Mouse (Mus musculus) stomach, embryonic 16.5 days (tissue): ENCODE results near the gene Elovl5. TPM values are rescaled to one million over a fixed set of nuclear protein-coding genes. Genes with fewer than 3 reads are reported as not detected.

Experiments
- ATAC-seq: fragments of 200-750 bp; cut with Nextera tagmentation; 2 replicates; pipeline ENCODE4 v1.8.0; 2017; ENCODE audit warnings: moderate number of reproducible peaks, moderate TSS enrichment; ENCODE audit not compliant: insufficient read depth, low FRiP score
- H3K27ac ChIP-seq: fragments of 300-500 bp; sonication (generic); 2 replicates; pipeline ENCODE4 v1.5.1; 2014; ENCODE audit warnings: low read length
- H3K27me3 ChIP-seq: fragments of 300-500 bp; sonication (generic); 2 replicates; pipeline ENCODE4 v1.6.1; 2014; ENCODE audit warnings: low read length, control low read depth, mixed read lengths; ENCODE audit not compliant: control insufficient read depth, insufficient read depth
- H3K36me3 ChIP-seq: fragments of 300-500 bp; sonication (generic); 2 replicates; pipeline ENCODE4 v1.6.1; 2014; ENCODE audit warnings: low read length; ENCODE audit not compliant: control insufficient read depth, insufficient read depth
- H3K4me1 ChIP-seq: fragments of 300-500 bp; sonication (generic); 2 replicates; pipeline ENCODE4 v1.6.1; 2014; ENCODE audit warnings: low read length, control low read depth, mixed read lengths; ENCODE audit not compliant: control insufficient read depth, insufficient read depth
- H3K4me2 ChIP-seq: fragments of 300-500 bp; sonication (generic); 2 replicates; pipeline ENCODE4 v1.6.1; 2014; ENCODE audit warnings: low read depth, low read length, mixed read lengths
- H3K4me3 ChIP-seq: fragments of 300-500 bp; sonication (generic); replicated peaks from 2 replicates; pipeline ENCODE4 v1.5.1; 2014; ENCODE audit warnings: mild to moderate bottlenecking, low read length
- H3K9ac ChIP-seq: fragments of 300-500 bp; sonication (generic); 2 replicates; pipeline ENCODE4 v1.6.1; 2014; ENCODE audit warnings: low read length
- H3K9me3 ChIP-seq: fragments of 300-500 bp; sonication (generic); replicated peaks from 2 replicates; pipeline ENCODE4 v1.6.1; 2016; ENCODE audit warnings: low read length, control low read depth; ENCODE audit not compliant: control insufficient read depth
- WGBS: fragments of 180-500 bp; shearing (Covaris S2); extraction: QIAGEN DNeasy Blood & Tissue Kit; methylation state at CpG from one replicate; pipeline ENCODE4 v1.1.7; 2014; 5-methylcytosine and 5-hydroxymethylcytosine counted together
- polyA plus RNA-seq: library from polyadenylated mRNA; unstranded; fragments of >200 nt; fragmentation: Nextera tagmentation; extraction: Ambion mirVana; gene quantifications from 2 replicates; pipeline ENCODE4 v1.2.1, GENCODE M21; 2015

The Elovl5 gene
- polyA plus RNA-seq, 1 experiment from 2014 or later = 67.6 TPM

DNA sequence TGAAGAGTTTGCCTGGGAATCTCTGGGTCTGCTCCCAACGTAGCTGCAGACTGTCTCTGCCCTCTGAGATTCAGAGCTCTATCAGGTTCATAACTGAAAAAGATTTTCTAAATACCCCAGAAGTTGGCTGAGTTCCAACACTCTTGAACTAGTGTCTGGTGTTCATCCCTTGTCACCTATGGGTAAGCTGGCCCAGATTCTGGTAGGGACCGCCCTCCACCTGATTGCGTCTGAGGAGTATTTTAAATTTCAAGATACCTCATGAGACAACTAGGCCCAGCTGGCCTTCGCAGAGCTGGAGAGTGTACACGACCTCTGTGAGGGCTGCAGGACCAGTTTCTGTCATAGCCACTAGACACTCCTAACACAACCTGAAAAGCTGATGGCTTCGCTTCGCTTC, 61.8 kb downstream of the Elovl5 start:
- Histone ChIP-seq H3K36me3 (peaks cover 4% of the 10 kb centered on the region; the same call in 1 of the 2 replicates), H3K4me1 (no peaks in the 10 kb centered on the region), H3K4me3 (no peak overlapping the region), H3K9ac (no peak overlapping the region), H3K27ac (no peak overlapping the region), H3K4me2 (no peak overlapping the region), H3K9me3 (no peaks in the 10 kb centered on the region), H3K27me3 (no peaks in the 10 kb centered on the region)
- 79% methylated on average over 7 of the region's 7 CpGs for whole genome bisulfite sequencing
- no peak for ATAC-seq

DNA sequence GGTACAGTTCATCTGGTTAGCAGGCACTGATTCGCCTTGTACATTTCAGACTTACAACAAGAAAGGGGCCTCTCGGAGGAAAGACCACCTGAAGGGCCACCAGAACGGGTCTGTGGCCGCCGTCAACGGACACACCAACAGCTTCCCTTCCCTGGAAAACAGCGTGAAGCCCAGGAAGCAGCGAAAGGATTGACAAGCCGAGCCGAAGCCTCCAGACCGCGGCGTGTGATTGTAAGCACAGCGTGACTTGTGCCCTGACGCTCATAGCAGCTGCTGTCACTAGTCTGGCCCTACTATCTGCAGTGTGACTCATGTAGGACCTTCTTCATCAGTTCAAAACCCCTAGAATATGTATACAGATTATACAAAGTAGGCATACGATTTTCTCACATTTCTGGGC, 65.5 kb downstream of the Elovl5 start:
- Histone ChIP-seq H3K36me3 (no peaks in the 10 kb centered on the region; the same call in 1 of the 2 replicates), H3K4me2 (no peak overlapping the region), H3K4me3 (no peak overlapping the region), H3K27ac (no peak overlapping the region), H3K4me1 (no peaks in the 10 kb centered on the region), H3K9ac (no peak overlapping the region), H3K27me3 (no peaks in the 10 kb centered on the region), H3K9me3 (no peaks in the 10 kb centered on the region)
- WGBS = 92% methylated on average over 16 of the region's 16 CpGs
- ATAC-seq = no peak

DNA sequence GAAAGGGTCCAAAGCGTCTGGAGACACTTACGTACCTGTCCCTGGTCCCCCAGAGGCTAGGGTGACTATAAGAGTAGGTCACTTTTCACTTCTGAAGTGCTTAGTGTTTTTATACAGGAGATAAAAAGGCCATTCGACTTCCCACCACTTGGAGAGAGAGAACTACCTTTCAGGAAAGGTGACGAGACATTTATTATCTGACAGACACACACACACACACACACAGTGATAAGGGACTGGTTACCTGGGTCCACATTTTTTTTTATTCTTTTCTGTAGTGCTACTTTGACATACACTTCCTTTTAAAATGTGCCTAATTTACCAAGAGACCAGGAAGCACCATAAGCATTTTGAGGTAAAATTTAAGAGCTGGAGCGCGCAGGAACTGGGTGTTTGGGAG, 66.4 kb downstream of the Elovl5 start:
- Histone ChIP-seq H3K4me3 (no peak overlapping the region), H3K9me3 (no peaks in the 10 kb centered on the region), H3K4me2 (no peak overlapping the region), H3K27ac (no peak overlapping the region), H3K27me3 (no peaks in the 10 kb centered on the region), H3K9ac (no peak overlapping the region), H3K36me3 (no peaks in the 10 kb centered on the region; the same call in 1 of the 2 replicates), H3K4me1 (no peaks in the 10 kb centered on the region)
- no peak for ATAC-seq
- 76% methylated on average over 6 of the region's 6 CpGs for WGBS

DNA sequence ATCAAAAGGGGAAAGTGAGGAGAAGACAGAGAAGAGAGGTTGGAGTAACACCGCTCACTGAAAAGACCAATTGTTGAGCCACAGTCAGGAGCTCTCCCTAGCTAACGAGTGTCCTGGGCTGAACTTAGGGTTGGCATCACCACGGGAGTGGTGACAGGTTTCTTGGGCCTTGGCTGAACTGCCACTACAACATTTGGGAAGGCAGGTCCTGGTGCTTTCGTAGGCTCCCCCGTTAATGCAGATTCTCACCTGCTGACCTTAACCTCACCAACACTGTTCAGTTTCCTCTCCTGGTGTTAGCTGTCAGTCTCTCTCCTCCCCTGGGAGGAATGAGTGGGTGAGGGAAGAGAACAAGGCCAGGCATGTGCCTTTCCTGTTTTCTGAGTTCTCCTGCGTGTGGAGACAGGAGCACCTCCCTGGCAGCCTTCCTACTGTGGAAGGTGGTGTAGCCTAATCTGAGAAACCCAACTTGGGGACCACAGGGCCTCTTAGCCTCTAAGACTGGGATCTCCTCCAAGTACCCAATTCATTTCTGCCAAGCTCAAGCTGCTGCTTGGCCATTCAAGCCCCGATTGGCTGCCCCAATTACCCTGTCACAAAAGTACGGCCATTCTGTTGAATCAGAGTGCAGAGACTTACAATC, 69.1 kb downstream of the Elovl5 start:
- no peaks in the 10 kb centered on the region for H3K9me3 ChIP-seq
- no peaks in the 10 kb centered on the region for H3K36me3 ChIP-seq
- peak overlapping the region; percentile 16; the same call in 1 of the 2 replicates for H3K27ac ChIP-seq
- ATAC-seq = peak; percentile 21; the same call in 1 of the 2 replicates
- H3K9ac ChIP-seq = no peak overlapping the region
- H3K4me2 ChIP-seq = no peak overlapping the region
- no peaks in the 10 kb centered on the region for H3K27me3 ChIP-seq
- no peak overlapping the region for H3K4me3 ChIP-seq
- H3K4me1 ChIP-seq = no peaks in the 10 kb centered on the region
- WGBS = 74% methylated on average over 8 of the region's 8 CpGs

DNA sequence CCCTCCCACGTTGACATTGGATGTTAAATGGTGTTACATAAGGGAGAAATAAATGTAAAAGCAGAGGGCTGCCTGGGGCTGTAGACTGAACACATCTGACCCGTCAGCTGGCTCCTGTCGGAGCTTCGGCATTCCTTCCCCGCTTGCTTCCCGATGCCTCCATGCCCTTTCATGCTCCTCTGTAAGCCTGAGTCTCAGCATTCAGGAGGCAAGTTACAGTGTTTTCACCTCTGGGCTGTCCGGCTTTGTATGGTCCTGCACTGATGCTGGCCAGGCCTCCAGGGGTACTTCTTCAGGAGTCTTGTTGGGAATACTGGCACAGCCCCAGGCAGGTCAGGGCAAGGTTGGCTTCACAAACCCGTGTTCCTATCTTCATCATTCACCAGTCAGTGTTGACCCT, 72.5 kb downstream of the Elovl5 start:
- 46% methylated on average over 8 of the region's 8 CpGs for WGBS

DNA sequence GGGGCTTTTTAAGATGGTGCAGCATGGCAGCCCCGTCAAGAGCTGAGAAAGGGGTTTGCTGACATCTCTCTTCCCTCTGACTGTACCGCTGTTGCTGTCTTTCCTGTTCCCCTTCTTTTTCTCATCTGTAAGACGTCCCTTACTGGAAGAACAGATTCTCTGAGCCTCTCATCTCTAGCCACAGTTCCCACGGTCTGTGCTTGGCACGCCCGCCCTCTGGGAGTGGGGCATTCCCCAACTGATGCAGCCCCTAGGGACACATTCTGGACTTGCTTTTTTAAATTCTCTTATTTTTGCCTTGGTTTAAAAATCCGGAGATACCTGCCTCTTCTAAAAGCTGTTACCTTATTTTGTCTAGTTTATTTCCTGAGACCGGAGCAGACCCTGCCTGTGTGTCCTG, 73.1 kb downstream of the Elovl5 start:
- H3K27me3 ChIP-seq = no peaks in the 10 kb centered on the region
- H3K4me2 ChIP-seq = no peak overlapping the region
- H3K36me3 ChIP-seq = no peaks in the 10 kb centered on the region
- no peak overlapping the region for H3K27ac ChIP-seq
- no peak overlapping the region for H3K9ac ChIP-seq
- 74% methylated on average over 8 of the region's 8 CpGs for WGBS
- no peaks in the 10 kb centered on the region for H3K9me3 ChIP-seq
- no peak for ATAC-seq
- no peak overlapping the region for H3K4me3 ChIP-seq
- no peaks in the 10 kb centered on the region for H3K4me1 ChIP-seq

More for the DNA sequence above, 72.5 kb downstream of the Elovl5 start:
- no peak for ATAC-seq
- H3K36me3 ChIP-seq = no peaks in the 10 kb centered on the region
- no peak overlapping the region for H3K4me3 ChIP-seq
- H3K4me1 ChIP-seq = no peaks in the 10 kb centered on the region
- no peak overlapping the region for H3K9ac ChIP-seq
- no peaks in the 10 kb centered on the region for H3K9me3 ChIP-seq
- H3K27ac ChIP-seq = no peak overlapping the region
- no peak overlapping the region for H3K4me2 ChIP-seq
- no peaks in the 10 kb centered on the region for H3K27me3 ChIP-seq

DNA sequence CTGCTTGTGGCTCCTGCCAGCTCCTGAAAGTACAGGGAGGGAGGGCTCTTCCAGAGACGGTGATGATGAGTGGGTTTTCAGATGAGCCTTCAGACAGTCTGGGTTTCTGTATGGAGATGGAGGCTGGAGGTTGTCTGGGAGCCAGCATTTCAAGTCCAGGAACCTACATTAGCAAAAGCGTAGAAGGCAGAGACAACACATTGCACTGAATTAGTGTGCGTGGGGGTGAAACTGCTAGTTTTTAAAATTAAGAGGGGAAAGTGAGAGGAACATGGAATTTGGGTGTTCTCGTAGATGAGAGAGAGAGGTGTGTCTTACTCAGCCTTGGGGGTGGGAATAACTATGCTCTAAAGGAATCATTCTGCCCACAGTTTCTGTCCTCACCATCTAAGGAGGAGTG, 74.5 kb downstream of the Elovl5 start:
- no peak overlapping the region for H3K4me2 ChIP-seq
- ATAC-seq = no peak
- no peak overlapping the region for H3K9ac ChIP-seq
- H3K36me3 ChIP-seq = no peaks in the 10 kb centered on the region
- 91% methylated on average over 4 of the region's 4 CpGs for WGBS
- H3K27me3 ChIP-seq = no peaks in the 10 kb centered on the region
- no peak overlapping the region for H3K4me3 ChIP-seq
- H3K9me3 ChIP-seq = no peaks in the 10 kb centered on the region
- H3K27ac ChIP-seq = no peak overlapping the region
- H3K4me1 ChIP-seq = no peaks in the 10 kb centered on the region

DNA sequence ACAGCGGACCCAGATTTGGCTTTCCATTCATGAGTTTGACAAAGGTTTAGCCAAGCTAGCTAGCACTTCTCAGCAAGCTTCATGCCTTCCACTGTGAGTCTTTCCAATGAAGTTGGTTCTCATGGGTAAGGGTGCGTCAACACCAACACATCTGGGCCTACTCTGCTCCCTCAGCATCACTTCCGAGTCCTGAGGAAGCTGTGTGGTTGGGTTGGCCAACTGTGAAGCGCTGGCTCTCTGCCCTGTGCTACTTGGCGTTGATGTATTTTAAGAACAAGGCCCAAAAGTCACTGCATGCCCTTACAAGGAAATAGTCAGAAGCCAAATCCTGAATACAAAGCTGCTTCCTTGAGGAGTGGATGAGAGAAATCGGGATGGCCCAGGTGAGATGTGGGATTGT, 75.1 kb downstream of the Elovl5 start:
- no peaks in the 10 kb centered on the region for H3K27me3 ChIP-seq
- H3K4me3 ChIP-seq = no peak overlapping the region
- H3K4me2 ChIP-seq = no peak overlapping the region
- no peak overlapping the region for H3K9ac ChIP-seq
- no peaks in the 10 kb centered on the region for H3K4me1 ChIP-seq
- ATAC-seq = no peak
- no peaks in the 10 kb centered on the region for H3K9me3 ChIP-seq
- no peaks in the 10 kb centered on the region for H3K36me3 ChIP-seq
- H3K27ac ChIP-seq = no peak overlapping the region
- WGBS = 89% methylated on average over 6 of the region's 6 CpGs

DNA sequence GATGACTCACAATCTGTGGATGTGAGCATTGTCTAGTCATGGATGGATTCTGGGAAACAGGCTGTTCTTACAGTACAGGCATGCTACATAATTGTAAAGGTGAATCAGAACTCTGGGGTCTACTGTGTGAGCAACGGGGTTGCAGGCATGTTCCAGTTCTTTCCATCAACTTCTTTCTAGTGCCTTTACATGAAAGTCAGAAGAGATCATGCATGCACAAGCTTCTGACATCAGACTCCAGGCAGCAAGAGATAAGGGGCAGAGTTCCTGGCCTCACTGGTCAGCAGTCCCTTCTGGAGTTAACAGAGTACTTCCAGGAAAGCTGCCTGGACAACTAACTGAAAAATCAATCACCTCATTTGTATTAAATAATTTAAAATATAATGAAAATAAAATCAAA, 75.9 kb downstream of the Elovl5 start:
- ATAC-seq = no peak
- no peak overlapping the region for H3K27ac ChIP-seq
- H3K9ac ChIP-seq = no peak overlapping the region
- 81% methylated on average over 1 of the region's 1 CpGs for WGBS
- H3K9me3 ChIP-seq = no peaks in the 10 kb centered on the region
- no peaks in the 10 kb centered on the region for H3K36me3 ChIP-seq
- no peaks in the 10 kb centered on the region for H3K4me1 ChIP-seq
- no peak overlapping the region for H3K4me3 ChIP-seq
- no peak overlapping the region for H3K4me2 ChIP-seq
- H3K27me3 ChIP-seq = no peaks in the 10 kb centered on the region
